Mouse (Mus musculus) macrophage (primary cell): ENCODE data around the gene Tmx1. TPM values are rescaled to one million over a fixed set of nuclear protein-coding genes. Genes with fewer than 3 reads are reported as not detected.

Experiments
- H3K27ac ChIP-seq: fragments of 350-480 bp; formaldehyde crosslinking; 2 replicates; pipeline ENCODE4 v1.9.0; 2021
- H3K36me3 ChIP-seq: fragments of 350-480 bp; formaldehyde crosslinking; 2 replicates; pipeline ENCODE4 v1.9.0; 2021; ENCODE audit errors: inconsistent target
- H3K4me3 ChIP-seq: fragments of 350-480 bp; formaldehyde crosslinking; 2 replicates; pipeline ENCODE4 v1.9.0; 2021; ENCODE audit errors: inconsistent target
- H3K79me2 ChIP-seq: fragments of 350-480 bp; formaldehyde crosslinking; 2 replicates; pipeline ENCODE4 v1.9.0; 2021; ENCODE audit errors: inconsistent target
- WGBS: methylation state at CpG from one replicate; pipeline ENCODE4 v1.1.7; 2026; ENCODE audit warnings: inconsistent platforms; ENCODE audit not compliant: missing documents; 5-methylcytosine and 5-hydroxymethylcytosine counted together
- polyA plus RNA-seq: library from polyadenylated mRNA; stranded (reverse); fragments of 250-400 nt; gene quantifications from 3 replicates; pipeline ENCODE4 v1.2.4, GENCODE M21; 2018; ENCODE audit warnings: inconsistent platforms

Gene Tmx1
- polyA plus RNA-seq, 1 experiment from 2014 or later, result 52.4 TPM

DNA sequence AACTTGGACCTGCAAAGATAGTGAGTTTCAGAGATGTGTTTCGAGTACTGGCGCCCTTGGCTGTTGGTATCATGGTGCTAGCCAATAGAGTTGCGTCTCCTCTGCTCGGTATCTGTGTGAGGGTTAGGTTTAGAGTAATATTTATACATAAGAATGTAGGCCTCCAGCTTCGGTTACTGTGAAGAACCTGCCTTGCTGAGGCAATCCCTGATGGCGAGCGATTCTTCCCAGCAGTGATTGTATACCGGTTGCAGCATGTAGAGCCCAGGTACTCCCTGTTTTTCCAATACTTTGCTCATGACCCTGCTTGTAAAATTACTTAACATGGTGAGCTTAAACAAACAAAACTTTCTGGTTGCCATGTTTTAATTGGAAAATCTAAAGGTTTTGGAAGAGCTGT is 2.3 kb downstream of the Tmx1 start:
- Histone ChIP-seq H3K79me2 (peaks cover 70% of the 10 kb centered on the region), H3K36me3 (peaks cover 24% of the 10 kb centered on the region; the same call in 1 of the 2 replicates), H3K4me3 (no peak overlapping the region), H3K27ac (no peak overlapping the region)
- WGBS, result 91% methylated on average over 8 of the region's 8 CpGs

DNA sequence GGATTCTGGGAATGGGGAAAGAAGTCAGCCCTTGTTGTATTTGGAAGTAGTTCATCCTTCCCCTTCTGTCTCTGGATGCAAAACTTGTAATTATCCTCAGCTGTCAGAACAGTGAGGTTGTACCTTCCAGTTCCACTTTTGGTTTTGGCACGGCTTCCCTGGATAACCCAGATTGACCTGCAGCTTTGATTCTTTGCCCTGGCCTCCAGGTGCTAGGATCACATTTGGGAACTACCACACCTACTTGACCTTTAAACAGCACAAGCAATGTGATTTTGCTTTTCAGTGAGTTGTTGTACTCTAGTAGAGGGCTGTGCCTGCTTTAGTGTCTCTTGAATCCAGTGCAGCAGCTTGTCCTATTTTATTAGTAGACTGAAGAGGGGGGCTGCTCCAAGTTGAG is 6.7 kb downstream of the Tmx1 start:
- 83% methylated on average over 1 of the region's 1 CpGs for WGBS
- H3K36me3 ChIP-seq, result peaks cover 39% of the 10 kb centered on the region; the same call in 1 of the 2 replicates
- no peak overlapping the region for H3K27ac ChIP-seq
- H3K4me3 ChIP-seq, result no peak overlapping the region
- peaks cover 56% of the 10 kb centered on the region for H3K79me2 ChIP-seq

DNA sequence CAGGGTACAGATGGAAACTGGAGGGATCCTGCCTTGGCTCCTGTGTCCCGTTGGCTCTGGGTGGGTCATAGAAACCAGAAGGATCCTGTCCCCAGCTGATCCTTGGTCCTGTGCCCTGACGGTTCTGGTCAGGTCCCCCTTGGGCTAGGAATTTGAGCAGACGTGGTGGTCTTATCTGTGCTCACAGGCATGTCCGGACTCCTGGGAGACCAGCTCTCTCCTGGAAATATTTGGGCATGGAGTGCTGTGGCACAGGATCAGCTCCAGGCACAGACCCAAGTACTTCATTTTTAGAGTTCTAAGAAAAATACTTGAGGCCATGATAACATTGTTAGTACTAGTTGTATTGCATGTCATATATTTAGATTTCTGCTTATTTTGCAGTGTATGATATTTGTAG is 11.1 kb downstream of the Tmx1 start:
- no peak overlapping the region for H3K4me3 ChIP-seq
- WGBS, result 100% methylated on average over 4 of the region's 4 CpGs
- peaks cover 13% of the 10 kb centered on the region for H3K79me2 ChIP-seq
- H3K27ac ChIP-seq, result no peak overlapping the region
- H3K36me3 ChIP-seq, result peaks cover 60% of the 10 kb centered on the region

DNA sequence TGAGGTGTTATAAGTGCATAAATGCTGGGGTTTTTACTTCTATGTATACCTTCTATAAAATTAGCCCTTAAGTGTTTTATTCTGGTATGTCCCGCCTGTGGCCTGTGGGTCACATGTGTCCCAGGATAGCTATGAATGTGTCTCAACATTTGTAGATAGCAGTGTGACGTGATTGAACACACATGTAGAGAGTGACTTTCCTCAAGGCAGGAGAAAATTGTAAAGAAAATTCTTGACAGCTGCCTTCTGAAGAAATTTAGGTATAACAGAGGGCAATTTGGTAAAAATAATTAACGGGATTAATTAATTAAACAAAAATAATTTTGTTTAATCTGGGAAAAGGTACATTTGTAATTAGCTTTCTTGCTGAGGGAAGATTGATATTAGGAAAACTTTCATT is 22.4 kb downstream of the Tmx1 start:
- WGBS, result 94% methylated on average over 3 of the region's 3 CpGs

DNA sequence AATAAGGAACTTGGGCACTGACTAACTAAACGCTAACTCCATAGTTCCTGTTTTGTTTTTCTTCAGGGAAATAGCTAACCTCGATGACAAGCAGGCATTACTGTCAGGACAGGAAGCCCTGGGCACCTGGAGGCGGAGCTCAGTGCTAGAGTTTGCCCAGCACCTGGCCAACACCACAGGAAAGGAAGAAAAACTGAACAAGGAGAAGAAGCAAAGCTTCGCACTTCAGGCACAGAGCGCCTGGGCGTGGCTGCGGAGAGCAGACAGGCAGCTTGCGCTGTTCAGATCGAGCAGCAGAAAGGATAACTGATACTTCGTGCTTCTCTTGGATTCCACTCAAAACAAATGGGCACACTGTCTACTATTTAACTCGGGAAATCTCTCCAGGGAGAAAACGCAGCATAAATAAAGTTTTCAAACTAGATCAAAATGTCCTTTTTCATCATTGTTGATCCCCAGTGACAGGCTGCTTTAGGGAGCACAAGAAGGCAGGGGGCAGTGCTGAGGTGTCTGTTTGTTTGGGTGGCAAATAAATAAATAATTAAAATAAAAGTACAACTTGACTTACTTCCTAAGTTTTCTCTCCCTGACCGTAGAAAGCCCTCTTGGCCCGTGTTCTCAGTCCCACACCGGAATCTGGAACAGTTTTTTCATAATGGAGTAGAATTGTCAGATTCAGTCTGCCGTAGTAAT is 24.1 kb downstream of the Tmx1 start:
- Histone ChIP-seq H3K36me3 (no peaks in the 10 kb centered on the region), H3K79me2 (no peaks in the 10 kb centered on the region), H3K4me3 (no peak overlapping the region; the same call in 1 of the 2 replicates), H3K27ac (no peak overlapping the region)
- 52% methylated on average over 16 of the region's 16 CpGs for WGBS

More for the DNA sequence above, 22.4 kb downstream of the Tmx1 start:
- no peaks in the 10 kb centered on the region for H3K36me3 ChIP-seq
- H3K4me3 ChIP-seq, result no peak overlapping the region
- H3K79me2 ChIP-seq, result no peaks in the 10 kb centered on the region
- H3K27ac ChIP-seq, result no peak overlapping the region

DNA sequence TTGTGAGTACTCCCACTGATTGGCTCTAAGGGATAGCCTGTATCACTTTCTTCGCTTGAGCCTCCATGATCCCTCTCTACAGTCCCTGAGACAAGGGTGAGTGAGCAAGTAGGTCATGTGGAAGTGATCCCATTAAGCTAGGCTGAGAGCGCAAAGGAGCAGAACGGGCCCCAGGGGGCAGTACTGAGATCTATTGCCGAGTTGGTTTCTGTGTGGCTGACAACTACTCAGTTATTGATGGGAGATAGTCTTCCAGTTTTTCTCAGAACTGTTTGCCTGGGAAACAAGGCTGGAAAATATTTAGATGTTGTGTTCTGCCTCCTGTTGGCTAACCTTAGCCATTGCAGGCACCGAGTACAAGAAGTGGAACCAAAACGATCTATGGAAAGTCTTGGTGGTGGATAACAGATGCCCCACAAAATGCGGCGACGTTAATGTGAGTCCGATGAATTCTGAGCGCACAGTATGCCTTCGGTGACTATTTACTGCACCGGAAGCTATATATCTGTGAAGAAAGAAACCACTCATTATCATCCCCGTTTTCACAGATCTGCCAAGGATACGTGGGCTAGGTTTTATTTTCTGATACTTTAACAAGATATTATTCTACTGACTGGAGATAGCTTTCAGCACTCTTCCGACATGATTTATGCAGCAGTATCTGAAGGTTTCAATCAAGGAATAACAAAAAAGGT is 24.8 kb downstream of the Tmx1 start:
- H3K79me2 ChIP-seq, result no peaks in the 10 kb centered on the region
- H3K36me3 ChIP-seq, result no peaks in the 10 kb centered on the region
- WGBS, result 86% methylated on average over 16 of the region's 16 CpGs
- H3K4me3 ChIP-seq, result no peak overlapping the region
- no peak overlapping the region for H3K27ac ChIP-seq

DNA sequence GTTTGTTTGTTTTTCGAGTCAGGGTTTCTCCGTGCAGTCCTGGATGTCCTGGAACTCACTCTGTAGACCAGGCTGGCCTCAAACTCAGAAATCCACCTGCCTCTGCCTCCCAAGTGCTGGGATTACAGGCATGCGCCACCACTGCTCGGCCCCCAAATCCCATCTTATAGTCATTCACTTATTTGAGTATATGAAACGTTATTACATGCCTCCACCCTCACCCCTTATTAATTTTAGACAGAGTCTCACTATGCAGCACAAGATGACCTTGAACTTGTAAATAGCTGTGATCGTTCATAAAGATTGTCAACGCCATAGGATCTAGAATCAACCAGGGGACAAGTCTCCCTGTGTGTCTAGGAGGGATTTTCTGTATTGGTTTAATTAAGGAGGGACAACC is 33.1 kb downstream of the Tmx1 start:
- no peaks in the 10 kb centered on the region for H3K36me3 ChIP-seq
- H3K27ac ChIP-seq, result no peak overlapping the region
- H3K79me2 ChIP-seq, result no peaks in the 10 kb centered on the region
- no peak overlapping the region for H3K4me3 ChIP-seq
- WGBS, result 91% methylated on average over 7 of the region's 7 CpGs

DNA sequence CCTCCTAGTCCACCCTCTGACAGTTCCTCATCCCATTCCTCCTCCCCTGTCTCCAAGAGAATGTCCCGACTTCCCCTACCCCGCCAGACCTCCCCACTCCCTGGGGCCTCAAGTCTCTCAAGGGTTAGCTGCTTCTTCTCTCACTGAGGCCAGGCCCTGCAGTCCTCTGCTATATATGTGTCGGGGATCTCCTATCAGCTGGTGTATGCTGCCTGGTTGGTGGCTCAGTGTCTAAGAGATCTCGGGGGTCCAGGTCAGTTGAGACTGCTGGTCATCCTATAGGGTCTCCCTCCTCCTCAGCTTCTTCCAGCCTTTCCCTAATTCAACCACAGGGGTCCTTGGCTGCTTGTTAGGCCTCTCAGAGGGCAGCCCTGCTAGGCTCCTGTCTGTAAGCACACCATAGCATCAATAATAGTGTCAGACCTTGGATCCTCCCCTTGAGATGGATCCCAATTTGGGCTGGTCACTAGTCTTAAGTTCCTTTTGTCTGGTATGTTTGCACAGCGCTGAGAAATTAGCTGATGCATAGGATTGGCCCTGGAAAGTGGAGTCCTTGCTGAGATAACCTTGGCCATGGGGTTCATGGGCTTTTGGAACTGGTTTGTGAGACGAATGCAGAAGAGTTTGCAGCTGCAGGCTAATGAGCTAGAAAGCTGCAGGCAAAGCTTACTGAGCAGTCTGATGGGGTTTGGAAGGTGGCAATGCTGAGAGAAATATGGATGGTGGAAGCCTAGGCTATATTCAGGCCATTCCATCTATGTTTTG is 34.0 kb downstream of the Tmx1 start:
- Histone ChIP-seq H3K4me3 (no peak overlapping the region), H3K27ac (no peak overlapping the region), H3K36me3 (no peaks in the 10 kb centered on the region), H3K79me2 (no peaks in the 10 kb centered on the region)
- WGBS, result 90% methylated on average over 6 of the region's 6 CpGs

DNA sequence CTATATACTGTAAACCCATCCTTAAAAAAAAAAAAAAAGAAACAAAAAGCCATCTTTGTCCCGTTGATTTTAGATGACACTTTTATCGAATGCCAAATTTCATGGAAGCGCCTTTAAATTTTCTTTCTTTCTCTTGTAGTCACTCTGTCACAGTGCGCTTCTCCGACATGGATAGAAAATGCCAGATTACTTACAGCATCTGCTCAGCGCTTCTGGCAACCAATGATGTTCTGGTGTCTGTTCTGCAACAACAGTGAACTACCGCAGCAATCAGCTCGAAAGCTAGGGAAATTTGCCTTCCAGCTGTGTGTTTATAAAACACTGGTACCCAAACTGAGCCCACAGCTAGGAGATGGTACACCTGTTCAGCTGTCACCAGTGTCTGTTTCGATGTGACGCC is 39.5 kb downstream of the Tmx1 start:
- Histone ChIP-seq H3K79me2 (no peaks in the 10 kb centered on the region), H3K4me3 (no peak overlapping the region), H3K27ac (no peak overlapping the region), H3K36me3 (no peaks in the 10 kb centered on the region)
- WGBS, result 96% methylated on average over 10 of the region's 10 CpGs

DNA sequence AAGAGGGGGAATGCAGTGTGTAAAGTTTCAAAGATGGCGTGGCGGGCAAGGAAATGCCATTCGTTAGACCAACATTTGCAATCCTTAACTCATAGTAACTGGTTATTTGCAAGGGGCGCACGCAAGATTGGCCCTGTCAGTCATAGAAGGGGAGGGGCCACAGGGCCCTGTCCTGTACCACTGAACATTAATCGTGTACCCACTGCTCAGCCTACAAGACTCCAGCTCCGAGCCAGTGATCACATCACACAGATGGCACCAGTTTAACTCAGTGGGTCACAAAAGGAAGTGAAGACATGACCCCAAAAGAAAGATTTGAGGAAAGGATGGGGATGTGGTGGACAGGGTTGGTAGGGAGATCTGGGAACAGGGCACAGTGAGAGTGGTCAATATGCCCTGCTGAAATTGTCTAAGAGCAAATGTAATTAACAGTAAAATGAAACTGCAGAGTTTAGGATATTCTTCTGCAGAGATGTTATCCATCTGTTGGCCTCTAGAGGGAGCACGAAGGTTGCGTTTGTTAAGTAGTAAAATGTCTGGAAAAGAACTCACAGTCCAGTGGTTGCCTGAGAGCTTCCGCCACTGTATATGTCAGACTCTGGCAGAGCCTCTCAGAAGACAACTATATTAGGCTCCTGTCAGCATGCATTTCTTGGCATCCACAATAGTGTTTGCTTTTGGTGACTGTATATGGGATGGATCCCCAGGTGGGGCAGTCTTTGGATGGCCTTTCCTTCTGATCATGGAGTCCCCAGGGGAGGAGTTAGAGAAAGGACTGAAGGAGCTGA is 41.8 kb downstream of the Tmx1 start:
- H3K27ac ChIP-seq, result no peak overlapping the region
- no peaks in the 10 kb centered on the region for H3K79me2 ChIP-seq
- H3K4me3 ChIP-seq, result no peak overlapping the region
- H3K36me3 ChIP-seq, result no peaks in the 10 kb centered on the region
- 64% methylated on average over 10 of the region's 10 CpGs for WGBS

DNA sequence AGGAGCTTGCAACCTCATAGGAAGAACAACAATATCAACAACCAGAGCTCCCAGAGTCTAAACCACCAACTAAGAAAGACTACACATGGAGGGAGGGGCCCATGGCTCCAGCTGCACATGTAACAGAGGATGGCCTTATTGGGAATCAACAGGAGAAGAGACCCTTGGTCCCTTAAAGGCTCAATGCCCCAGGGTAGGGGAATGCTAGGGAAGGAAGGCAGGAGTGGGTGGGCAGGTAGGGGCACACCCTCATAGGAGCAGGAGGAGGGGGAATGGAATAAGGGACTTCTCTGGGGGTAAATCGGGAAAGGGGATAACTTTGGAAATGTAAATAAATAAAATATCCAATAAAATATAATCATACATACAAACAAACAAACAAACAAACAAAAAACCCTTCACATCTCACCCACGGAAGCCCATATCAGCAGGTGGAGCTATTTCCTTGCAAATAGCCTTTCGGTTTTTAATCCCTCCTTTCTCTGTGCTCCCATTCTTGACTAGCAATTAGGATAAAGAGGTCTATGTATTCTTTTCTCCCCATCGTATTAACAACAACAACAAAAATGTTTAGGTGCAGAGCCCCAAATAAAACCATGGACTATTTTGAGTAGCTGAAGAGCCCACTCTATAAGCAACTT is 42.5 kb downstream of the Tmx1 start:
- WGBS, result 48% methylated on average over 4 of the region's 4 CpGs
- no peak overlapping the region for H3K4me3 ChIP-seq
- H3K79me2 ChIP-seq, result no peaks in the 10 kb centered on the region
- H3K36me3 ChIP-seq, result no peaks in the 10 kb centered on the region
- H3K27ac ChIP-seq, result no peak overlapping the region

DNA sequence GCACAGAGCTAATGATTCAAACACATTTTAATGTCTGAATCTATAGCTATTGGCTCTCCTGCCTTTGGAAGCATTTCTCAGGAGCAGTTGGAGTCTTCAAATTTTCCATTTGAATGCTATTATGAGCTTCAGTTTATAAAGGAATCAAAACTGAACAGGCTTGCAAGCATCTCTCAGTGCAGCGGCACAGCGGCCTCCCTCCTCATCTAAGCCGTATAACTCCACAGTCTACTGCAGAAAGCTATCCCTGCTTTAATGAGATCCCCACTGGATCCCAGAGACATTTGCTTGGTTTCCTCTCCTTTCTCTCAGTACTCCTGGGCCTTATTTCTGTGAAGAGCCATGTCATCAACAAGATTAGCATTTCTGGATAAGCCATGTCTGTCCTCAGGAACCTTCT is 45.2 kb downstream of the Tmx1 start:
- 94% methylated on average over 3 of the region's 3 CpGs for WGBS
- H3K79me2 ChIP-seq, result no peaks in the 10 kb centered on the region
- H3K36me3 ChIP-seq, result no peaks in the 10 kb centered on the region
- H3K27ac ChIP-seq, result no peak overlapping the region
- H3K4me3 ChIP-seq, result no peak overlapping the region

DNA sequence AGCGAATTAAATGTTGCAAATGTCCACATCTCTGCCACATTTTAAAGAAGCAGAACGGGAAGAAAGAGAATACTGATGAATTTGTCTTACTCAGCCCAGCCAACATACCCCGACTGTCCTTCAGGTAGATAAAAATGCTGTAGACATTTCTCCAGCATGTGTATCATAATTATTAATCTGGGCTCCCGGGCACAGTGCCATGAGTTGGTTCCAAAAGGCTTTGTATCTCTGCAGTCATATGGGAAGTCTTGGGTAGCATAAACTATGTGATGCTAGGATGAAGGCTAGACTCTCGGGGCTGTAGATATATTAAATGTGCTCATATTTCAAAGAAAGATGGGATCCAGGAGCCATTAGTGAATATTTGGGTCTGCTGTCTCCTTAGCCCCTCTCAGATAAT is 53.1 kb downstream of the Tmx1 start:
- Histone ChIP-seq H3K36me3 (no peaks in the 10 kb centered on the region), H3K79me2 (no peaks in the 10 kb centered on the region), H3K4me3 (no peak overlapping the region), H3K27ac (no peak overlapping the region)
- WGBS, result 96% methylated on average over 5 of the region's 5 CpGs

DNA sequence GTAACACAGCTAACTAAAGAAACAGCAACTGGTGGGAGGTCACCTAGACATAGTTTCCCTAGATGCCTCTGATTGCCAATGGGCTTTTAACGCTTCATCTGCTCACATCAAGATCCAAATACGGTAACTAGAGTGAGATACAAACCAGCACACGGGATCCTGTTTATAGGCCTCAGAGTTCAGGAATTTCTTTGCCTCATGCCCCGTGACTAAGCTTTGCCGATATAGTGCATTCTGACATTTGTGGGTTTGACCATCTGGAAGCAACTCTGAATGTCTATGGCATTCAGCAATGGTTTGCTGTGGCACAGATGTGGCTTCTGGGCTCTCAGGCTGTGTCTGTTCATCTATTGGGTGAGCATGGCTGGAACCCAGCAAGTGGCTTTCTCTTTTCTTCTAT is 59.1 kb downstream of the Tmx1 start:
- Histone ChIP-seq H3K79me2 (no peaks in the 10 kb centered on the region), H3K27ac (no peak overlapping the region), H3K4me3 (no peak overlapping the region), H3K36me3 (no peaks in the 10 kb centered on the region)
- 100% methylated on average over 5 of the region's 5 CpGs for WGBS
